Comparison of ENCODE assay signal across 10 mouse cellular contexts in the genomic region with DNA sequence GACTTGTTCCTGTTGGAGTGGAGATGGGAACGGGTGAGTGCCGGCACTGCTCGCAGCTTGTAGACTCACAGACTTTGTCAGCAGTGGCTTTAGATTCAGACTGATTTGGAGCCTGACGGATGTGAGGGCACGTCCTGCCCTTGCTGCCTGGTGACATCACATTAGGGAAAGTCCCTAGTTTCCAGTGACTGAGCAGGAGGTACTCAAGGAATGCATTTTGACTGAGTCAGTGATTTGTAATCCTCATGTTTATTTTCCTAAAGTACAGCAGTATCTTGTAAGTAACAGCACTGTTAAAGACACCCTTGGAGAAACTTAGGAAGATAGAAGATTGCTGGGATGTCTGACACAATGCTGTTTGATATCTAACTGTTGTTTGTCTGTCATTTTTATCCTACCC.
DNase-seq lines count a peak whose midpoint lies in the region; TF ChIP-seq lines count a peak whose summit lies in the region.
"Had no signal": no experiment of that assay in that cellular context is flagged by ENCODE, and none has a peak within 500 bp of the region (broad histone marks: within the 10 kb centered on the region; RNA-seq: fewer than 3 reads in every experiment).

No protein-coding gene starts in this region.

- H3K36me3 ChIP-seq in CH12.LX (replicated peaks in 1 of 2; ENCODE audit: control insufficient read depth in 1 of 2, insufficient read depth in 1 of 2, low read length in 1 of 2): no peaks in the 10 kb centered on the region
- H3K36me3 ChIP-seq: forebrain, embryonic 15.5 days; lung, embryonic 15.5 days had no signal

- H3K79me2 ChIP-seq in CH12.LX (replicated peaks; ENCODE audit: control insufficient read depth, extremely low read depth, insufficient read depth, poor library complexity, severe bottlenecking): no peaks in the 10 kb centered on the region

- H3K9ac ChIP-seq in CH12.LX (ENCODE audit: insufficient read depth, low read depth): peak overlapping the region; percentile 61; the same call in 1 of the 2 replicates
- H3K9ac ChIP-seq: forebrain, embryonic 15.5 days; lung, embryonic 15.5 days had no signal

- H3K4me3 ChIP-seq in CH12.LX (replicated peaks in 1 of 3; ENCODE audit: low read depth in 2 of 3, low read length in 2 of 3, poor library complexity in 1 of 3): no peak overlapping the region
- H3K4me3 ChIP-seq in cerebellum, adult 2 months (replicated peaks; ENCODE audit: insufficient read depth, low read depth, low read length): no peak overlapping the region
- H3K4me3 ChIP-seq: forebrain, embryonic 15.5 days; lung, embryonic 15.5 days had no signal

- DNase-seq in 3134 (ENCODE audit: extremely low read depth, insufficient read length, low spot score) (peak; percentile 75), CH12.LX (ENCODE audit: extremely low read depth) (peak; percentile 82)
- peak; percentile 25 for DNase-seq in fibroblast of lung, adult 2 months (ENCODE audit: low read depth)
- DNase-seq in kidney, postnatal 14 days: peak; percentile 67
- DNase-seq in cerebellum, adult 2 months: no peak
- DNase-seq in right cerebral cortex, adult 2 months (ENCODE audit: low spot score in 2 of 2): no peak
- DNase-seq in spleen, postnatal 10 days (ENCODE audit: low spot score in 2 of 2): no peak
- DNase-seq: gastrocnemius, postnatal 14 days had no signal

- no peaks in the 10 kb centered on the region for H3K27me3 ChIP-seq in CH12.LX (replicated peaks)
- no peaks in the 10 kb centered on the region for H3K27me3 ChIP-seq in cerebellum, adult 2 months (ENCODE audit: control insufficient read depth, insufficient read depth, low read length)
- H3K27me3 ChIP-seq: forebrain, embryonic 15.5 days; lung, embryonic 15.5 days had no signal

- in situ Hi-C loops in CH12.LX (cut with MboI; ENCODE audit: low pct_ligation_motif_present, low pct_unique_long_range_greater_than_20kb, low sequenced_read_pairs): no loop called here

- H3K9me3 ChIP-seq in CH12.LX (replicated peaks; ENCODE audit: low read length): no peaks in the 10 kb centered on the region
- H3K9me3 ChIP-seq: forebrain, embryonic 15.5 days; lung, embryonic 15.5 days had no signal

- TF ChIP-seq CTCF in CH12.LX (conservative IDR thresholded peaks at IDR 0.05 in 1 of 2, IDR thresholded peaks at IDR 0.05 in 1 of 2; ENCODE audit: low read depth in 2 of 2, low read length in 2 of 2): no peak
- no peak for TF ChIP-seq CTCF in cerebellum, adult 2 months (IDR thresholded peaks at IDR 0.05; ENCODE audit: borderline replicate concordance, insufficient read depth, low read depth, low read length)

- peak overlapping the region; percentile 51; the same call in 1 of the 2 replicates for H3K4me2 ChIP-seq in CH12.LX (ENCODE audit: insufficient read depth, low read depth, poor library complexity, severe bottlenecking)
- H3K4me2 ChIP-seq: forebrain, embryonic 15.5 days; lung, embryonic 15.5 days had no signal

- peaks cover 2 to 26% of the 10 kb centered on the region in 2 experiments; a peak in 3 of 4 replicates for H3K4me1 ChIP-seq in CH12.LX (ENCODE audit: control insufficient read depth in 1 of 2, insufficient read depth in 2 of 2)
- no peaks in the 10 kb centered on the region for H3K4me1 ChIP-seq in cerebellum, adult 2 months (ENCODE audit: control insufficient read depth, insufficient read depth, low read length)
- H3K4me1 ChIP-seq: forebrain, embryonic 15.5 days had no signal

- TF ChIP-seq EP300 in CH12.LX (IDR thresholded peaks at IDR 0.05; ENCODE audit: low read length): peak; percentile 61; the same call in 1 of the 2 replicates

- dilution Hi-C loops in CH12.LX (cut with MboI; ENCODE audit: extremely low pct_ligation_motif_present, extremely low pct_unique_long_range_greater_than_20kb, low sequenced_read_pairs): no loop called here

- WGBS in cerebellum, adult 2 months: 56% methylated on average over 5 of the region's 5 CpGs

- 0 out of 2 replicates have a peak, but pooled peaks have one; percentile 31 for TF ChIP-seq POLR2A in CH12.LX (IDR thresholded peaks at IDR 0.05; ENCODE audit: low read depth, low read length)
- TF ChIP-seq POLR2A in cerebellum, adult 2 months (IDR thresholded peaks at IDR 0.05; ENCODE audit: borderline replicate concordance, insufficient read depth, low read length): no peak

- no peak overlapping the region for H3K27ac ChIP-seq in CH12.LX (ENCODE audit: insufficient read depth, low read depth)
- no peak overlapping the region for H3K27ac ChIP-seq in cerebellum, adult 2 months (ENCODE audit: insufficient read depth, low read length)
- H3K27ac ChIP-seq: forebrain, embryonic 15.5 days; lung, embryonic 15.5 days had no signal

- TF ChIP-seq RAD21 in CH12.LX (IDR thresholded peaks at IDR 0.05; ENCODE audit: low read depth, low read length): no peak

TF ChIP-seq in CH12.LX, 34 proteins besides CTCF, POLR2A, EP300 and RAD21:
- TF ChIP-seq CHD1 (IDR thresholded peaks at IDR 0.05; ENCODE audit: low read depth, low read length) (no peak), MAFK (IDR thresholded peaks at IDR 0.05; ENCODE audit: insufficient replicate concordance, low read length) (peak; percentile 71; the same call in 1 of the 2 replicates), MAX (IDR thresholded peaks at IDR 0.05; ENCODE audit: low read length) (no peak), TBP (conservative IDR thresholded peaks at IDR 0.05; ENCODE audit: low read depth, low read length) (no peak), NRF1 (IDR thresholded peaks at IDR 0.05; ENCODE audit: low read depth, low read length) (no peak), JUND (conservative IDR thresholded peaks at IDR 0.05; ENCODE audit: low read depth, low read length) (peak; percentile 68; the same call in 1 of the 2 replicates), JUN (IDR thresholded peaks at IDR 0.05; ENCODE audit: insufficient read depth, low read depth, low read length) (peak; percentile 61), IRF4 (IDR thresholded peaks at IDR 0.05; ENCODE audit: low read depth, low read length) (0 out of 2 replicates have a peak, but pooled peaks have one; percentile 22), PAX5 (IDR thresholded peaks at IDR 0.05; ENCODE audit: low read length) (no peak), ZC3H11A (IDR thresholded peaks at IDR 0.05; ENCODE audit: low read depth, low read length) (no peak), TCF12 (IDR thresholded peaks at IDR 0.05; ENCODE audit: low read depth, low read length) (peak; percentile 50; the same call in 1 of the 2 replicates), MYC (IDR thresholded peaks at IDR 0.05; ENCODE audit: low read depth, low read length) (no peak), BHLHE40 (IDR thresholded peaks at IDR 0.05; ENCODE audit: low read depth, low read length) (peak; percentile 61), MEF2A (IDR thresholded peaks at IDR 0.05; ENCODE audit: borderline replicate concordance, low read depth, low read length) (no peak), ETS1 (conservative IDR thresholded peaks at IDR 0.05; ENCODE audit: low read depth, low read length) (peak; percentile 71)

Comparison
In these comparisons a context has a peak if more than half of its experiments do, and no peak if none do; other contexts are left out.
1. DNase-seq: peak in 3134 (single experiment), CH12.LX (single experiment), fibroblast of lung, adult 2 months (single experiment) and kidney, postnatal 14 days (single experiment); none in cerebellum, adult 2 months (0 of 2), right cerebral cortex, adult 2 months (0 of 2) and spleen, postnatal 10 days (0 of 2).